Mouse (Mus musculus) liver, embryonic 14.5 days (tissue): ENCODE data around the gene Fndc3a. TPM values are rescaled to one million over a fixed set of nuclear protein-coding genes. Genes with fewer than 3 reads are reported as not detected.
A peak's percentile ranks its signal among the peaks of the same experiment; 100 is the strongest.

Experiments
- ATAC-seq: fragments of 200-750 bp; cut with Nextera tagmentation; 2 replicates; pipeline ENCODE4 v1.8.0; 2017; ENCODE audit warnings: moderate number of reproducible peaks, mild to moderate bottlenecking, moderate library complexity; ENCODE audit not compliant: insufficient read depth
- DNase-seq, 3 experiments: peaks; one replicate each; pipeline ENCODE4 v3.0.0-alpha.2; 2012 to 2013; ENCODE audit warnings: low read depth in 3 of 3, low spot score in 3 of 3
- H3K27ac ChIP-seq: fragments of 300-500 bp; sonication (generic); 2 replicates; pipeline ENCODE4 v1.5.1; 2014; ENCODE audit warnings: moderate library complexity, mild to moderate bottlenecking, control low read depth, inconsistent platforms
- H3K27me3 ChIP-seq: fragments of 300-500 bp; sonication (generic); 2 replicates; pipeline ENCODE4 v1.6.1; 2014; ENCODE audit warnings: mild to moderate bottlenecking, low read length, moderate library complexity; ENCODE audit not compliant: control insufficient read depth, insufficient read depth
- H3K36me3 ChIP-seq: fragments of 300-500 bp; sonication (generic); replicated peaks from 2 replicates; pipeline ENCODE4 v1.6.1; 2014; ENCODE audit warnings: low read depth; ENCODE audit not compliant: control insufficient read depth, insufficient read depth
- H3K4me1 ChIP-seq, 2 experiments: fragments of 200-500 bp in 1 of 2; fragments of 300-500 bp in 1 of 2; sonication (generic) in 1 of 2; replicated peaks; 2 replicates each; pipeline ENCODE4 v1.6.1; 2012 to 2014; ENCODE audit warnings: antibody characterized with exemption in 1 of 2, inconsistent platforms in 1 of 2, low read length in 1 of 2; ENCODE audit not compliant: control insufficient read depth in 2 of 2, insufficient read depth in 2 of 2
- H3K4me2 ChIP-seq: fragments of 300-500 bp; sonication (generic); 2 replicates; pipeline ENCODE4 v1.6.1; 2014; ENCODE audit warnings: low read depth, mild to moderate bottlenecking, control low read depth, moderate library complexity
- H3K4me3 ChIP-seq, 2 experiments: fragments of 200-500 bp in 1 of 2; fragments of 300-500 bp in 1 of 2; sonication (generic) in 1 of 2; 2 replicates each; pipeline ENCODE4 v1.5.1; 2012 to 2014; ENCODE audit warnings: low read depth in 2 of 2, low read length in 2 of 2, mild to moderate bottlenecking in 2 of 2, control low read depth in 1 of 2, inconsistent platforms in 1 of 2, moderate library complexity in 1 of 2; ENCODE audit not compliant: insufficient read depth in 1 of 2
- H3K9ac ChIP-seq: fragments of 300-500 bp; sonication (generic); replicated peaks from 2 replicates; pipeline ENCODE4 v1.6.1; 2014; ENCODE audit warnings: mild to moderate bottlenecking, control low read depth, moderate library complexity
- H3K9me3 ChIP-seq: fragments of 300-500 bp; sonication (generic); 2 replicates; pipeline ENCODE4 v1.6.1; 2016; ENCODE audit warnings: low read length, mixed read lengths; ENCODE audit not compliant: control insufficient read depth
- CTCF ChIP-seq: IDR thresholded peaks from 2 replicates; pipeline ENCODE4 v1.5.1; 2016; ENCODE audit warnings: antibody characterized with exemption, low read depth, control low read depth
- EP300 ChIP-seq: IDR thresholded peaks from 2 replicates; pipeline ENCODE4 v1.6.1; 2016; ENCODE audit warnings: antibody characterized with exemption, low read depth
- WGBS: fragments of 180-500 bp; shearing (Covaris S2); extraction: QIAGEN DNeasy Blood & Tissue Kit; methylation state at CpG from one replicate; pipeline ENCODE4 v1.1.7; 2014; ENCODE audit not compliant: insufficient replicate concordance; 5-methylcytosine and 5-hydroxymethylcytosine counted together
- polyA plus RNA-seq, 2 experiments: library from polyadenylated mRNA; depleted of rRNA in 1 of 2; stranded (reverse) in 1 of 2; unstranded in 1 of 2; fragments of >200 nt; fragmentation: Nextera tagmentation in 1 of 2; extraction: Ambion mirVana in 1 of 2; gene quantifications; 2 replicates each; pipeline versions ENCODE4 v1.2.1 to v1.2.3; 2012 to 2014

The Fndc3a gene
- polyA plus RNA-seq, 2 experiments, result 5.5 to 6.8 TPM

- H3K4me2 ChIP-seq, result peak overlapping the region; percentile 90
- TF ChIP-seq EP300 (no peak), CTCF (no peak)
- peaks cover 14% of the 10 kb centered on the region for H3K27me3 ChIP-seq
- WGBS, result under 1% methylated on average over 68 of the region's 70 CpGs
- no peaks in the 10 kb centered on the region for H3K9me3 ChIP-seq
- ATAC-seq, result peak; percentile 79
- H3K9ac ChIP-seq, result peak overlapping the region; percentile 95
- peaks cover 4 to 7% of the 10 kb centered on the region in 2 experiments; a peak in 2 of 4 replicates for H3K4me1 ChIP-seq
- no peaks in the 10 kb centered on the region for H3K36me3 ChIP-seq
- peak overlapping the region; percentile 88 to 95 for H3K4me3 ChIP-seq
- H3K27ac ChIP-seq, result peak overlapping the region; percentile 28; the same call in 1 of the 2 replicates
- DNase-seq, result peak in 2 of 3 experiments; percentile 6 to 14
Measured at GRCm38 (mm10) chr14:72709091-72709709, 603 bp downstream of the Fndc3a start.

- Histone ChIP-seq H3K36me3 (no peaks in the 10 kb centered on the region), H3K4me2 (peak overlapping the region; percentile 90), H3K9me3 (no peaks in the 10 kb centered on the region), H3K27me3 (peaks cover 14% of the 10 kb centered on the region), H3K27ac (no peak overlapping the region), H3K9ac (peak overlapping the region; percentile 9), H3K4me3 (peak overlapping the region; percentile 88 to 95), H3K4me1 (peaks cover 4 to 7% of the 10 kb centered on the region in 2 experiments; a peak in 2 of 4 replicates)
- DNase-seq (peak in 1 of 3 experiments; percentile 13), ATAC-seq (no peak)
- 13% methylated on average over 11 of the region's 11 CpGs for WGBS
- TF ChIP-seq CTCF (no peak), EP300 (no peak)
Measured at GRCm38 (mm10) chr14:72708581-72708991, 1.2 kb downstream of the Fndc3a start.

GRCm38 (mm10) chr14:72700056-72700455 lies 9.7 kb downstream of the Fndc3a start:
- Histone ChIP-seq H3K9me3 (no peaks in the 10 kb centered on the region), H3K27me3 (no peaks in the 10 kb centered on the region), H3K4me2 (no peak overlapping the region), H3K4me3 (no peak overlapping the region), H3K9ac (no peak overlapping the region), H3K4me1 (no peaks in the 10 kb centered on the region), H3K27ac (no peak overlapping the region), H3K36me3 (no peaks in the 10 kb centered on the region)
- TF ChIP-seq EP300 (no peak), CTCF (no peak)
- DNase-seq, result no peak
- 27% methylated on average over 5 of the region's 5 CpGs for WGBS
- ATAC-seq, result no peak

GRCm38 (mm10) chr14:72691406-72691805 lies 18.4 kb downstream of the Fndc3a start:
- Histone ChIP-seq H3K4me3 (no peak overlapping the region), H3K4me1 (no peaks in the 10 kb centered on the region)
- 0% methylated on average over 1 of the region's 1 CpGs for WGBS

GRCm38 (mm10) chr14:72689525-72689924 lies 20.3 kb downstream of the Fndc3a start:
- no peak overlapping the region for H3K27ac ChIP-seq
- no peaks in the 10 kb centered on the region for H3K36me3 ChIP-seq
- TF ChIP-seq EP300, result no peak
- no peak for TF ChIP-seq CTCF
- no peak for ATAC-seq
- no peak overlapping the region for H3K4me3 ChIP-seq
- no peaks in the 10 kb centered on the region for H3K4me1 ChIP-seq
- H3K4me2 ChIP-seq, result no peak overlapping the region
- no peaks in the 10 kb centered on the region for H3K9me3 ChIP-seq
- no peak overlapping the region for H3K9ac ChIP-seq
- H3K27me3 ChIP-seq, result no peaks in the 10 kb centered on the region
- DNase-seq, result no peak

More at GRCm38 (mm10) chr14:72691406-72691805, 18.4 kb downstream of the Fndc3a start:
- no peak for TF ChIP-seq EP300
- TF ChIP-seq CTCF, result no peak
- Histone ChIP-seq H3K9ac (no peak overlapping the region), H3K27me3 (no peaks in the 10 kb centered on the region), H3K27ac (no peak overlapping the region), H3K36me3 (no peaks in the 10 kb centered on the region), H3K9me3 (no peaks in the 10 kb centered on the region), H3K4me2 (no peak overlapping the region)
- DNase-seq (no peak), ATAC-seq (no peak)
